Mouse (Mus musculus) c-Kit-negative CD71-positive TER-119-positive erythroid progenitor cells, embryonic 14.5 days (primary cell): ENCODE data around the gene Gcn1l1.
"Not testable (repeated sequence)": the region's sequence is repeated elsewhere in the genome, so short reads cannot be mapped to it uniquely, and the experiment has no call there.

Source experiments
- DNase-seq: peaks from one replicate; pipeline ENCODE4 v3.0.0-alpha.2; 2013; ENCODE audit warnings: low read depth, low spot score

Gcn1l1 gene

DNA sequence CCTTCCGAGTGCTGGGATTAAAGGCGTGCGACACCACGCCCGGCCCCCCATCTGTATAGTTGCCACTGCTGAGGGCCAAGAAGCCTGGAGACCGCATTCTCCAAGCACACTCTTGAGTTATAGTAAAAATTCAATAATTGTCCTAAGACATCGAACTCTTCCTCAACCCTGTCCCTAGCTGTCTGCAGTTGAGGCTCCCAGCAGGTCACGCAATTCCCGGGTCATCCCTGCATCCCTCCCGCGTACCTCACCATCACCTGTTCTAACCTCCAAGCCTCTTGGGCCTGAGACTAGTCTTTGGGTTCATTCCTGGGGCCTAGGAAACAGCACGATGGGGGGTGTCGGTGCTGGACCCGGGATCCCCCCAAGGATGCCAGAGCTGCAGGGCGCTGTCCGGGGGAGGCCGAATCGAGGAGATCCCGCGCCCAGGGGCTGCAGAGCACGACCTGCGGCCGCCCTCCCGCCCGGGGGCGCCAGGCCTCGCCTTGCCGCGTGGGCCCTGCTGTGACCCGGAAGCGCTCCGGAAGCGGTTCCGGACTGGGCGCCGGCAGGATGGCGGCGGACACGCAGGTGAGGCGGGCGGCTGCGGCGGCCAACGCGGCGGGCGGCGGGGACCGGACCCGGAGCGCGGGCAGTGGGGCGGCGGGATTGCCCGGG, at the start of gene Gcn1l1:
Gene Gcn1l1 (plus strand): TSS at position 518 of the 657 bp plus-strand sequence.
- no peak for DNase-seq

- DNase-seq: no peak
These were observed 48.8 kb upstream of the Gcn1l1 start for GRCm38 (mm10) chr5:115516081-115516907.

DNA sequence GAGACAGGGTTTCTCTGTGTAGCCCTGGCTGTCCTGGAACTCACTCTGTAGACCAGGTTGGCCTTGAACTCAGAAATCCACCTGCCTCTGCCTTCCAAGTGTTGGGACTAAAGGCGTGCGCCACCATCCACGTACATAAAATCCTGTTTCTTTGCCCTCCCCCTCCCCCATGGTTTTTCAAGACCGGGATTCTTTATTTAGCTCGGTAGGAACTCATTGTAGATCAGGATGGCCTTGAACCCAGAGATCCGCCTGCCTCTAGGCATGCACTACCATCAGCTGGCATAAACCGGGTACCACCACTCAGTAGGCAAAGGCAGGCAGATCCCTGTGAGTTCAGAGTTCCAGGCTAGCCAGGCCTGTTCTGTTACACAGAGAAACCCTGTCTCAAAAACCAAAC, 48.1 kb upstream of the Gcn1l1 start:
- DNase-seq: no peak

- no peak for DNase-seq
These were observed 47.6 kb upstream of the Gcn1l1 start for GRCm38 (mm10) chr5:115517501-115517900.

- DNase-seq: not testable (repeated sequence)
These were observed 46.8 kb upstream of the Gcn1l1 start for GRCm38 (mm10) chr5:115518214-115518613.

GRCm38 (mm10) chr5:115520325-115520869, 44.7 kb upstream of the Gcn1l1 start:
- DNase-seq: no peak

DNA sequence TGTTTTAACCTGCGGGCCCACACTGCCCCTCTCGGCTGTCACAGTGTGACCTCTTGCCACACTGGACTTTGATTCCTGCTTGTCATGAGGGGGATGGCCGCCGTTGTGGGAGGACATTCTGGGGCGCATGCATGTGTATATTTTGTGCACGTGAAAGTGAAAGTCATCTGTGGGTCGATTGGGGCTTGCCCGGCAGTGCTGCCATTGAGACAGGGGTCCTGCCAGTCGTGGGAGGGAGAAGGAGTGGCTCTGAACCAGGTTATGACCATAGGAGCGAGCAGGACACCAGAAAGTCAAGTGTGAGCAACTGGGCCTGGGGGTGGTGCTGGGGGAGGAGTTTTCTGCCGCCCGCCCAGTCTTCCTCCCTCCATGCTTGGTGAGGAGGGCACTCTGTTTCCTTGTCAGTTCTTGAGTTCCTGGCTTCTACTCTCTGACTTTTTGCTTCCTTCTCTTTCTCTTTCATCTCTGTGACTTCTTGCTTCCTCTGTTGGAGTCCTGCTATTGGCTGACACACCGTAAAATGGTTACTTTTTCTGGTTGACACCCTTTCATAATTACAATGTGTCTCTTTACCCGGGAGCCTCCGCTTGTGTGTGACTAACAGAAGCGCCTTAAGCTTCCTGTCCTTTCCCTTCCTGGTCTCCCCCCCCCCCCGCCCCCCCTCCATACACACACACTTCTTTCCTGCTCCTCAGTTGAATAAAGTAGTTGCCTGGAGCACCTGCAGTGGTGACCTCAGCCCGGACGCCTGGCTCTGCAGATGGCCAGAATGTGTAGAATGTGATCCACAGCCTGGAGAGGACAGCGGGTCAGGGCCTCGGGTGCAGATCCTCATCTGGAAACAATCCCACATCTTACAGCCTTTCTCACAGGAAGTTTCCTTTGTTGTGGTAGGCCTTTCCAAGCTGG, 43.2 kb upstream of the Gcn1l1 start:
- no peak for DNase-seq

DNA sequence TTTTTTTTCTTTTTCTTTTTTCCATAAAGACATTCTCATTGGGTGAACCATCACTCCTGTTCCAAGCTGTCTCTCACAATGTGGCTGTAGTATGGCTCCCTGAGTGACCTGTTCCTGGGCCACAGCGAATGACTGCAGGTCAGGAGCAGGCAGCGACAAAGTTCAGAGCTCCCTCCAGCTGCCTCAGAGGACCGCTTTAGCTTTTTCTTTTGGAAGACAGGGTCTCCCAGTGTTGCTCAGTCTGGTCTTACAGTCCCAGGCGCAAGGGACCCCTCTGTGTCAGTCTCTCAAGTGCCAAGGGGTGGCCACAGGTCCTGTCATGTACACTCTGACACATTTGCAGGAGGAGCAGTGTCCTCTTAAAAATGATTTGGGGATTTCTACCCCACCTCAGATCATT, 42.5 kb upstream of the Gcn1l1 start:
- no peak for DNase-seq

DNA sequence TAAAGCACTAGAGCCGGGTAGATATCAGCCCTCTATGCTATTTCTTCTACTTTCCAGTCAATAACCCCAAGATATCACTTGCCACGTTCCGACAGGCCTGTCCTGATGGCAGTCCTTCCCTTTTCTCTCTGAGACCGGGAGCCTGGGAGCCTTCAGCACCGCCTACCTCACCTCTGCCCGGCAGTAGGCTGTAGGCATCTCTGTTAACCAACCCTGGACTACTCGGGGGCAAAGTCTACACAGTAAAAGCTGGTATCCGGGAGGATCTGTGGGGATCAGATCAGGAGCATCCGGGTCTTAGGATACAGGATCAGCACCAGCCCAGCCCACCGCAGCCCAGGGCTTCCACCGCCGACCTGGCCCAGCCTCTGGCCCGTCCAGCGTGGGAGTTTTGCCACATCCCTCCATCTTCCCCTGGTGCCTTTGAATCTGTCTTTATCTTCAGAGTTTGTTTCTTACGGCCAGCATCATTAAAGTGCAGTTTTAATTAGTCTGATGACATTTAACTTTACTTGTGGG, 42.0 kb upstream of the Gcn1l1 start:
- no peak for DNase-seq

DNA sequence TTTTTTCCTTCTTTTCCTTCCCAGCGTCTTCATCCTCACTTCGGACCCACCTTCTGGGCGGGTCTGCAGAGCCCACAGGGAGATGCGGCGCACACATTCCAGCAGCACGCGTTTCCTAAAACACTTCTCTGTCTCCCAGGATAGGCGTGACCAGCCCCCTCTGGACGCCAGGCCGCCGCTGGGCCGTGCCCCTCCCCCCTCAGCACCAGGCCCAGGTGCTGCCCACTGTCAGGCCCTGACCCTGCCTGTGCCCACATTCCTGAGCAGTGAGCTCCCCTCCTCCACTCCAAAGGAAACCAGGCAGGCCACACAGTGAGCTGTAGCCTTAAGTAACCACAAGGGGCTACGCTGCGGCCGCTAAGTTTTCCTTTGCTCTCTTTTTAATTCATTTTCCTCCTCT, 41.1 kb upstream of the Gcn1l1 start:
- DNase-seq: no peak

DNA sequence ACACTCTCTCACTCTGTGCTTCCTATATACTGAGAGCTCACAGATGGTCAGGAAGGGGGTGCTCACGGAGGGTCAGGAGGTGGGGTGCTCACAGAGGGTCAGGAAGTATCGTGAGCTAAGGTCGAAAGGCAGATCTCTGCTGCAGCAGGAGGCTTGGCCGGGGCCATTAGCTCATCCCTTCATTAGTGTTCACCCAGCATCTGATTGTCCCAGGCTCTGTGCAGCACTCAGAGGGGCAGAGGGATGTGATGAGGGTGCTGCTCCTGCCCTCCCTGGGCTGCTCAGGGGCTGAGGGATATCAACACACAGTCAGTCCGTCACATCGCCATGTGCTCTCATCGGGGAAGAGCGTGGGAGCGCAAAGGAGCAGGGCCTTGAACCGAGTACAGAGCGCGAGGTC, 40.6 kb upstream of the Gcn1l1 start:
- DNase-seq: no peak

GRCm38 (mm10) chr5:115525416-115525815, 39.6 kb upstream of the Gcn1l1 start:
- DNase-seq: no peak

- no peak for DNase-seq
These were observed 39.1 kb upstream of the Gcn1l1 start for GRCm38 (mm10) chr5:115525943-115526342.

DNA sequence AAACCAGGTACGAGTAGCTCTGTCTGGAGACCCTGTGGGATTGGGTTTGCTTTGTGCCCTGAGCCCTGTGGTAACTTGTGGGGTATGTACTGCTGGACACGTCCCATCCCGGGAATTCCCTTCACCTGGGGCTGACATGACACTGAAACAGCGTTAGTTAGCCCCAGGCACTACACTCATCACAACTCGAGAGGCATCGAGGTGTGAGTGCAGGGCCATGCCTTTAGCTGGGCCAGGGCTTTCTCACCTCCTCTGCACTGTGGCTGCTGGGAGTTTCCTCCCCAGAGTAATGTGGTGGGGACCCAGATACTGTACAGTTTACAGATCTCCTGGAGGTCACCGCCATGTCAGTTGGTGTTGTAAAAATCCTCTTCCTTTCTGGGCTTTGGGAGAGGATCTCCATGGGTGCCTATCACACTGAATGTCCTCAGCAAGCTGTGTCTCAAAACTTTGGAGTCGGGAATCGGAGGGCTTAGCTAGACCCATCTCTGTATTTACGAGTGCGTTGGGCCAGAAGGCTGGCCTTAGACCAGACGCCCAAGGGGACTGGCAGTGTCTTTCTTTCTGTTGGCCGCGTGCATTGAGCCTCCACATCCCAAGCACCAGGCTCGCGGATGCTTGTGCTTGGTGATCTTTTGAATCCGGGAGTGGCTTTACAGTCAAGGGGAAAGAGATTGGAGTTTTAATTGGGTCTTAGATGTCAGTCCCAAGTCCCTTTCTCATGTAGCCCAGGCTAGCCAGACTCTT, 38.4 kb upstream of the Gcn1l1 start:
- no peak for DNase-seq

- no peak for DNase-seq
These were observed 36.9 kb upstream of the Gcn1l1 start for GRCm38 (mm10) chr5:115528128-115528527.

DNA sequence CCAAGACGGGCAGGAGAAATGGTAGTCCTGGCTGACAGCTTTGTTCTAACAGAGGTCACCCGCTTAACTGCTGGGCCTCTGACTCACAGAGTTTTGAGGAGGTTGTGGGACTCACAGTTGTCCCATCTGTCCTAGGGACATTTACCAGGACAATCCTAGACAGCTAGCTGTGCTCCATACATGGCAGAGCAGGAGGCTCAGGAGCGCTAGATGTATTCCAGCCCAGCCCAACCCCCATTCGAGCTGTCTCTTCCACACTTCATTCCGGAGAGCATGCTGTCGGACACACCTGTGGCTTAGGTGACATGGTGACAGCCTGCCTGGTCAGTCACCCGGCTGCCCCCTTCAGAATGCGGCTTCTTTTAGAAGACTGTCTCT, 35.7 kb upstream of the Gcn1l1 start:
- DNase-seq: no peak

- DNase-seq: no peak
These were observed 35.2 kb upstream of the Gcn1l1 start for GRCm38 (mm10) chr5:115529742-115530446.

DNA sequence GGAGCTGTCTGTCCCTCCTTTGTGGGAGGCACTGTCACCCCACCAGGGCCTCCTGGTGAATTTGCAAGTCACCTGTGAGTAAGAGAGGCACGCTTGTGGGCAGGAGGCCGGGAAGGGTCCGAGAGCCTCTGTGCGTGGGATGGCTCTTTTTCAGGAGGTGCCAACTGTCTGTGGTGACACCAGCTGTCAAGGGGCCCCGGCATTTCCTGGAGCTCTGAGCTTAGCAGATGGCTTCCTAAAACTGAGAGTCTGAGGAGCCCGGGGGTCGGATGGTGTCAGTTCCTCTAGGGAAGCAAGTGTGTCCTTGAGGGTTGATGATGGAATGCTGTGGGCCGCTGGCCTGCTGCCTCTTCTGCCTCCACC, 34.6 kb upstream of the Gcn1l1 start:
- no peak for DNase-seq

GRCm38 (mm10) chr5:115531671-115532270, 33.3 kb upstream of the Gcn1l1 start:
- peak; percentile 75 for DNase-seq

DNA sequence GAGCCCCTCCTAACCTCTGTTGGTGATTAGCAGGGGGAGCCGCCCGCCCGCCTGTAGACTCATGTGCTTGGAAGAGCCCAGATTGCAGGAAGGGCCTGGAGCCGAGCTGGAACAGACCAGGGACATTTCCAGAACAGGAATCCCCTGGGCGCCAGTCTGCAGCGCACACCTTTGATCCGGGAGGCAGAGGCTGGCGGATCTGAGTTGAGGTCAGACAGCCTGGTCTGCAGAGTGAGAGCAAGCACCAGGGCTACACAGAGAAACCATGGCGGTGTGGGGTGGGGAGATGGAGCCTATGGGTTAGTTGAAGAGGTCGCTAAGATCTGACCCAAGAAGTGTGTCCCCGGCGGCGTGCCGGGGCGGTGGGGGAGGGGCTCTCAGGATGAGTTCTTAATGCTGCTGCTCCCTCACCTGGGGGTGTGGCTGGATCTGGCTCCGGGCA, 30.7 kb upstream of the Gcn1l1 start:
- DNase-seq: no peak
